Mouse (Mus musculus) limb, embryonic 11.5 days (tissue): ENCODE data around the gene Tmem88b. TPM values are rescaled to one million over a fixed set of nuclear protein-coding genes. Genes with fewer than 3 reads are reported as not detected.
"Not testable (repeated sequence)": the region's sequence is repeated elsewhere in the genome, so short reads cannot be mapped to it uniquely, and the experiment has no call there.

Source experiments
- ATAC-seq: fragments of 200-750 bp; cut with Nextera tagmentation; 2 replicates; pipeline ENCODE4 v1.8.0; 2017; ENCODE audit warnings: low read depth; ENCODE audit not compliant: insufficient number of reproducible peaks, low FRiP score, low TSS enrichment
- DNase-seq: peaks from one replicate; pipeline ENCODE4 v3.0.0-alpha.2; 2015; ENCODE audit warnings: low spot score
- H3K27ac ChIP-seq: fragments of 300-500 bp; sonication (generic); replicated peaks from 2 replicates; pipeline ENCODE4 v1.5.1; 2014; ENCODE audit warnings: low read depth, mild to moderate bottlenecking, low read length
- H3K27me3 ChIP-seq: fragments of 300-500 bp; sonication (generic); 2 replicates; pipeline ENCODE4 v1.6.1; 2014; ENCODE audit warnings: mild to moderate bottlenecking, low read length, mixed read lengths; ENCODE audit not compliant: control insufficient read depth, insufficient read depth
- H3K36me3 ChIP-seq: fragments of 300-500 bp; sonication (generic); 2 replicates; pipeline ENCODE4 v1.6.1; 2014; ENCODE audit warnings: mild to moderate bottlenecking, low read length, moderate library complexity, mixed read lengths; ENCODE audit not compliant: control insufficient read depth, insufficient read depth
- H3K4me1 ChIP-seq: fragments of 300-500 bp; sonication (generic); 2 replicates; pipeline ENCODE4 v1.6.1; 2014; ENCODE audit warnings: low read length, mixed read lengths; ENCODE audit not compliant: control insufficient read depth, insufficient read depth
- H3K4me2 ChIP-seq: fragments of 300-500 bp; sonication (generic); 2 replicates; pipeline ENCODE4 v1.6.1; 2014; ENCODE audit warnings: low read depth, mild to moderate bottlenecking, moderate library complexity; ENCODE audit not compliant: severe bottlenecking
- H3K4me3 ChIP-seq: fragments of 300-500 bp; sonication (generic); 2 replicates; pipeline ENCODE4 v1.5.1; 2014; ENCODE audit warnings: low read depth, low read length
- H3K9ac ChIP-seq: fragments of 300-500 bp; sonication (generic); 2 replicates; pipeline ENCODE4 v1.6.1; 2014; ENCODE audit warnings: mild to moderate bottlenecking, low read length
- H3K9me3 ChIP-seq: fragments of 300-500 bp; sonication (generic); 2 replicates; pipeline ENCODE4 v1.6.1; 2016; ENCODE audit warnings: low read length; ENCODE audit not compliant: control insufficient read depth
- WGBS: fragments of 180-500 bp; shearing (Covaris S2); extraction: QIAGEN DNeasy Blood & Tissue Kit; methylation state at CpG from one replicate; pipeline ENCODE4 v1.1.7; 2014; 5-methylcytosine and 5-hydroxymethylcytosine counted together
- polyA plus RNA-seq: library from polyadenylated mRNA; unstranded; fragments of >200 nt; fragmentation: Nextera tagmentation; extraction: Ambion mirVana; gene quantifications from 2 replicates; pipeline ENCODE4 v1.2.1, GENCODE M21; 2014

Tmem88b gene
- polyA plus RNA-seq, 1 experiment from 2014 or later: 0.19 TPM

DNA sequence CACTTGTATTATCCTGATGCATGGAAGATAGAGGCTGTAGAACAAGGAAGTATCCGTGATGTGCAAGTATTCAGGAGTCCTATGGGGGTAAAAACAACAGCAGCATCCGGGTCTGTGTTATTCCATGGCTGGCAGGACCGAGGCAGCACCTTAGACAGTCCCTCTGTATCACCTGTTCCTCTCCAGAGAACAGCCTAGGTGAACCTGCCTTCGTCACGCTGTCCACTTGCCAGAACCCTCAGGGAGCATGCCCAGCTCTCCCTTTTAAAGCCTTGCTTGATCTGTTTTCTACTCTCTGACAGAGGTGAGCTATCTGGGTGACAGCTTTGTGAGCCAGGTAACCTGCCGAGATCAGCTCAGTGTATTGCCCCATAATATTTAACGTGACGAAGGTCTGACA is 41.2 kb downstream of the Tmem88b start:
- no peaks in the 10 kb centered on the region for H3K27me3 ChIP-seq
- H3K4me3 ChIP-seq: no peak overlapping the region
- no peaks in the 10 kb centered on the region for H3K9me3 ChIP-seq
- H3K27ac ChIP-seq: no peak overlapping the region
- H3K4me2 ChIP-seq: no peak overlapping the region
- DNase-seq (no peak), ATAC-seq (no peak)
- no peaks in the 10 kb centered on the region for H3K4me1 ChIP-seq
- 89% methylated on average over 8 of the region's 8 CpGs for whole genome bisulfite sequencing
- peaks cover 32% of the 10 kb centered on the region for H3K36me3 ChIP-seq
- H3K9ac ChIP-seq: no peak overlapping the region

DNA sequence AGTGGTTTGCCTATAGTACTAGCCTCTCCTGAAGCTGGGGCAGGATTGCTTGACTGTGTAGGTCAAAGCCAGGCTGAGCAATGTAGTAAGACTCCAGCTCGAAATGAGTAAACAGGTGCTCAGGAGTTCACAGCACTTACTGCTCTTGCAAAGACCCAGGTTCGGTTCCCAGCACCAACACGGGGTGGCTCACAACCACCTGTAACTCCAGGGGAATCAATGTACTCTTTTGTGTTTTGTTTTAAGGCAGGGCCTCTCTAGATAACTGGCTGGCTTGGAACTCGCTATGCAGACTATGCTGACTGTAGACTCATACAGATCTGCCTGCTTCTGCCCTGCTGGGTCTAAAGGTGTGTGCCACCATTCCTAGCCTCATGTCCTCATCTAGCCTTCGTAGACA is 43.0 kb downstream of the Tmem88b start:
- WGBS: 95% methylated on average over 5 of the region's 5 CpGs
- ATAC-seq: no peak
- Histone ChIP-seq H3K27ac (no peak overlapping the region), H3K4me2 (no peak overlapping the region), H3K4me1 (no peaks in the 10 kb centered on the region), H3K27me3 (no peaks in the 10 kb centered on the region), H3K4me3 (no peak overlapping the region), H3K9ac (no peak overlapping the region), H3K9me3 (no peaks in the 10 kb centered on the region), H3K36me3 (peaks cover 19% of the 10 kb centered on the region)
- no peak for DNase-seq

DNA sequence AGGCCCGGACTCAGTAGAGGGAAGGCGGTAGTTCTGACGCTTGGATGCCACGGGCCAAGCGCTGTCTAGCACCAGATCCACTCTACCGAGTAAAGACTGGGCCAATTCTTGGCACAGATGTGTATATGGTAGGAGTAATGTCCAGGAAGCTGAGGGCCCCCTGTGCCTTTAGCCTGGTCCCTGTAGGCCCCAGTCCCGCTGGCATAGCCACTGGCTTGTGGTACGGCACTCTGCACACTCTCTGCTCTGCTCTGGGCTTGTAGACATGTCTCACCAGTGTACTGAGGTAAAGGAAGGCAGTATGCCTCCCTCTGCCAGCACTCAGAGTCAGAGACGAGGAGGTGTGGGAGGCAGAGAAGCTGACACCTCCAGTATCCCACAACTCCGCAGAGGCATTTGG is 45.0 kb downstream of the Tmem88b start:
- not testable (repeated sequence) for H3K4me2 ChIP-seq

DNA sequence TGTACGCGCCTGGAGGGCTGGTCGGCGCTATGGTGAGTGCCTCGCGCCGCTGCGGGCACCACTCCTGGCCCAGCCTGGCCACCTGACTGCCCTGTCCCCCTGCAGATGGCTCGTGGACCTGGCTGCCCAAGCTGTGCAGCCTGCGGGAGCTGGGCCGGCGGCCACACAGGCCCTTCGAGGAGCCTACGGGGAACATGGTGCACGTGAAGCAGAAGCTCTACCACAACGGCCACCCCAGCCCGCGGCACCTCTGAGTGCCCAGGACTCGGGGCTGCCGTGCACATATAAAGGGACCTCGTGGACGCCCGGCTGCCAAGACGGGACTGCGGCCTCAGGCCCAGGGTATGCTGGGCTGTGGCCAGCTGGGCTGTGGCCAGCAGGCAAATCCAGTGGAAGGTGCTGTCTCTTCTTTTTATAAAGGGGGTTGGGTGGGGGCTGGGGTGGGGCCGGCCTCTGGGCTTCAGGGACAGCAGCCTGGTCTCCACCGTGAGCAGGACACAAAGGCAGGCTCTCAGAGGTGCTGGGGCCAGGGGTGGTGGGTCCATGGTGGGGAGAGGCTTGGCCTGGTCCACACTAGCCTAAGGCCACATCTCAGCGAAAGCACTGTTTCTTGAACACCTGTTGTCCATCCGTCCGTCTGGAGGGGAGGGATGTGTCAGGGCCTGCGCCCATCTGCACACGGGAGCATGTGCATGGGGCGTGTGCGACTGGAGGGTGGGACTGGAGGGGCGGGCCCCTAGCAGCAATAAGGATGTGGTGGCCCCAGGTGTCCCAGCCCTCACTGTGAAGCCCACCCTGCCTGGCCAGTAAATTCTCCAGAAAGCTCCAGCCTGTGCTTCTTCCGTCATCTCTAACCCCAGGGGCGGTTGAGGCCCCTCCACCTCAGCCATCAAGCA is 45.7 kb downstream of the Tmem88b start:
- 84% methylated on average over 37 of the region's 37 CpGs for WGBS
- H3K9ac ChIP-seq: no peak overlapping the region
- no peak overlapping the region for H3K4me3 ChIP-seq
- H3K4me2 ChIP-seq: no peak overlapping the region
- DNase-seq (no peak), ATAC-seq (no peak)
- no peak overlapping the region for H3K27ac ChIP-seq
- no peaks in the 10 kb centered on the region for H3K27me3 ChIP-seq
- peaks cover 13% of the 10 kb centered on the region for H3K36me3 ChIP-seq
- H3K9me3 ChIP-seq: no peaks in the 10 kb centered on the region
- H3K4me1 ChIP-seq: peaks cover 7% of the 10 kb centered on the region

More for the DNA sequence above, 45.0 kb downstream of the Tmem88b start:
- H3K27ac ChIP-seq, H3K27me3 ChIP-seq, H3K9ac ChIP-seq, H3K4me3 ChIP-seq, DNase-seq, H3K9me3 ChIP-seq, H3K4me1 ChIP-seq, ATAC-seq: not testable (repeated sequence)
- WGBS: 90% methylated on average over 10 of the region's 10 CpGs
- H3K36me3 ChIP-seq: peaks cover 13% of the 10 kb centered on the region

DNA sequence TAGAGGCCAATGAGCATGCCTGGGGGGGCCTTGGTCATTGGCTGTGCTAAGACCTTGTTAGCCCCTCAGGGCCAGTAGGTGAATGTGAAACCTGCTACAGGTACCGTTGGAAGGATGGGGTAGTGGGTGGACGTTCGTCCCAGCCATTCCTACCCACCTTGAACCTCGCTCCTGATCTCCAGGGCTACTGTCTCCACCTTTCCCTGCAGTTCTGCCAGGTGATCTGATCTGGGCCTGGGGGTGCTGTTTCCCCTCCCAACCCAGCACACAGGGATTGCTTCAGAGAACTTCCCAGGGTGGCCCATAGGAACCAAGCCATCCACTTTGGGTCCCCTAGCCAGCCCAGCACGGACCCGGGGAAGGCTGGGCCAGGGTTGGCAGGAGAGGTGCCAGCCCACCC is 46.5 kb downstream of the Tmem88b start:
- Histone ChIP-seq H3K4me2 (no peak overlapping the region), H3K9ac (no peak overlapping the region), H3K27me3 (no peaks in the 10 kb centered on the region), H3K27ac (no peak overlapping the region), H3K36me3 (peaks cover 13% of the 10 kb centered on the region), H3K4me1 (peaks cover 7% of the 10 kb centered on the region), H3K4me3 (no peak overlapping the region), H3K9me3 (no peaks in the 10 kb centered on the region)
- no peak for ATAC-seq
- WGBS: 84% methylated on average over 6 of the region's 6 CpGs
- no peak for DNase-seq

DNA sequence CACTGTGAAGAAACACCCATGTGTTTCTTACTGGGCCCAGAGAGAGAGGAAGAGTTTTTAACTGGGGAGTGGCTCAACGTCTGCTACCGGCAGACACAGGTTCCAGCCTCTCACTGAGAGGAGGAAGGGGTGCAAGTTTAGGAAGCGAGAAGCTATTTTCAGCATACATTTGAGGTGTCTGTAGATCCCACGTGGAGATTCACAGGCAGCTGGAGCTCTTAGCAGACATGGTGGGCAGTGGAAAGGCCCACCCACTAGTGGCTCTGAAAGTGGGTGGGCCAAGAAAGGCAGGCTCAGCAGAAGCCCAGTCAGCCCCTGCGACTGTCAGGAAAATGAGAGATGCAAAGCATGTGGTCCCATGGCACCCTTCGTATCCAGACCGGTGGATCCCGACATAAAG is 47.4 kb downstream of the Tmem88b start:
- H3K36me3 ChIP-seq: peaks cover 9% of the 10 kb centered on the region
- H3K4me3 ChIP-seq: no peak overlapping the region
- 68% methylated on average over 8 of the region's 8 CpGs for WGBS
- no peak overlapping the region for H3K27ac ChIP-seq
- no peak overlapping the region for H3K9ac ChIP-seq
- no peaks in the 10 kb centered on the region for H3K27me3 ChIP-seq
- ATAC-seq: no peak
- H3K4me1 ChIP-seq: peaks cover 7% of the 10 kb centered on the region
- H3K9me3 ChIP-seq: no peaks in the 10 kb centered on the region
- no peak overlapping the region for H3K4me2 ChIP-seq
- DNase-seq: no peak

DNA sequence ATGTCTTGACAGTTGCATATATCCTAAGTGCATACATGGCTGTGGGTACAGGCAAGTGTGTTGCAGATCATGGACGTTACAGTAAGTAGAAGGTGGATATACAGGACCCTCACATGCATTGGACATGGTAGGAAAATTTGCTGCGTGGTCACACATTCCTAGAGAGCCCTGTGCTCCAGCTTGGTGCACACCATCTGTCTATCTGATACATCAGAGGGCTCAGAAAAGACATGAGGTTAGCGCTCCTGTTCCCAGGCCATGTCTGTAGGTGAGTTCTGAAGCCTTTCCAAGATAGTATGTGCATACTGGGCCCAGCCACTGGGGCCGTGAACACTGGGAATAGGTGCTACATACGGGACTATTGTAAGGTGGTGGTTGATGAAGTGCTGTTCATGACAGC is 49.3 kb downstream of the Tmem88b start:
- no peak for ATAC-seq
- Histone ChIP-seq H3K27me3 (no peaks in the 10 kb centered on the region), H3K36me3 (peaks cover 4% of the 10 kb centered on the region), H3K4me3 (no peak overlapping the region), H3K9me3 (no peaks in the 10 kb centered on the region), H3K4me2 (no peak overlapping the region), H3K4me1 (peaks cover 7% of the 10 kb centered on the region), H3K9ac (no peak overlapping the region), H3K27ac (no peak overlapping the region)
- no peak for DNase-seq
- WGBS: 92% methylated on average over 5 of the region's 5 CpGs

DNA sequence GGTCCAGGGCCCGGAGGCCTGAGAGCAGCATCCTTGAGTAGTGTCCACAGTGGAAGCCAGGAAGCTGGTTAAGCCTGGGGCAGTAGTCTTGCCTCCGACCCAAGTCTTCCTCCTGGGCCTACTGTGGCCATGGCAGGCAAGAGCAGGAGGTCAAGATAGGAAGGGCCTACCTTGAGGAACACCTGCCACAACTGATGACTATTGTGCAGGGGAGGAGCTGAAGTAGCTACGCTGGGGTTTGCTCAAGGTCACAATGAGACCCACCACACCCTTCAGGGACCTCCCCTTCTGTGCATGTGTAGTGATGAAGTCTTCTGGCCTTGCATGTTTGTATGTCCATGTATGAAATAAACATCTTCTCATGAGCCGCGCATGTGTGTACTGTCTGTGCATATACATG is 49.9 kb downstream of the Tmem88b start:
- no peak for DNase-seq
- 75% methylated on average over 5 of the region's 5 CpGs for WGBS
- peak overlapping the region; percentile 77 for H3K4me3 ChIP-seq

More for the DNA sequence above, 49.9 kb downstream of the Tmem88b start:
- H3K27me3 ChIP-seq: no peaks in the 10 kb centered on the region
- no peak overlapping the region for H3K27ac ChIP-seq
- peaks cover 7% of the 10 kb centered on the region for H3K4me1 ChIP-seq
- H3K9ac ChIP-seq: peak overlapping the region; percentile 81
- ATAC-seq: no peak
- H3K36me3 ChIP-seq: peaks cover 4% of the 10 kb centered on the region
- H3K9me3 ChIP-seq: no peaks in the 10 kb centered on the region
- peak overlapping the region; percentile 96 for H3K4me2 ChIP-seq
